Mouse (Mus musculus) lung, adult 2 months (tissue): ENCODE data around the gene Lpcat2.

Experiments used
- CTCF ChIP-seq: fragments of 200-500 bp; IDR thresholded peaks from 2 replicates; pipeline ENCODE4 v1.5.1; 2011; ENCODE audit warnings: mild to moderate bottlenecking, low read length, control low read depth; ENCODE audit not compliant: insufficient read depth
- POLR2A ChIP-seq: fragments of 200-500 bp; IDR thresholded peaks from 2 replicates; pipeline ENCODE4 v1.6.1; 2011; ENCODE audit warnings: low read depth, mild to moderate bottlenecking, control low read depth, low read length, borderline replicate concordance; ENCODE audit errors: extremely low read depth

DNA sequence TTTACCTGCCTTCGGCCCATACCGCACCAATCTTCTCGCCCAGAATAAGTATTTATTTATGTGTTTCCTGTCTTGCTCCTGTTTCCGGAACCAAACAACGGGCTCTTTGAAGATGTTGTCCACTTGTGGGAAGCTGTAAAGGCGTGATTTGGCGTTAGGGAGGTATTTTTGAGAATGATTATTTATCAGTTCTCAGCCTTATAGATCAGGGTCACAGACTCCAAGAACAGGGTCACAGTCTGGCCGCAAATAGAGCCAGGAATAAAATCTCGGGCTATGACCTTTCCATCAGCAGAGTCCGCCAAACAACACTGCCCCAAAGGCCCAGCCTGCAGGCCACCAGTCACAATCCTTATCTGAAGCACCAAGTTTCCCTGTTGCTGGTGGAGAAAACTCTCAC lies 104.6 kb downstream of the Lpcat2 start, which contains the start of gene Slc6a2:
- TF ChIP-seq CTCF (no peak), POLR2A (no peak)
